30 mouse cellular contexts compared by ENCODE assay signal in the genomic region with DNA sequence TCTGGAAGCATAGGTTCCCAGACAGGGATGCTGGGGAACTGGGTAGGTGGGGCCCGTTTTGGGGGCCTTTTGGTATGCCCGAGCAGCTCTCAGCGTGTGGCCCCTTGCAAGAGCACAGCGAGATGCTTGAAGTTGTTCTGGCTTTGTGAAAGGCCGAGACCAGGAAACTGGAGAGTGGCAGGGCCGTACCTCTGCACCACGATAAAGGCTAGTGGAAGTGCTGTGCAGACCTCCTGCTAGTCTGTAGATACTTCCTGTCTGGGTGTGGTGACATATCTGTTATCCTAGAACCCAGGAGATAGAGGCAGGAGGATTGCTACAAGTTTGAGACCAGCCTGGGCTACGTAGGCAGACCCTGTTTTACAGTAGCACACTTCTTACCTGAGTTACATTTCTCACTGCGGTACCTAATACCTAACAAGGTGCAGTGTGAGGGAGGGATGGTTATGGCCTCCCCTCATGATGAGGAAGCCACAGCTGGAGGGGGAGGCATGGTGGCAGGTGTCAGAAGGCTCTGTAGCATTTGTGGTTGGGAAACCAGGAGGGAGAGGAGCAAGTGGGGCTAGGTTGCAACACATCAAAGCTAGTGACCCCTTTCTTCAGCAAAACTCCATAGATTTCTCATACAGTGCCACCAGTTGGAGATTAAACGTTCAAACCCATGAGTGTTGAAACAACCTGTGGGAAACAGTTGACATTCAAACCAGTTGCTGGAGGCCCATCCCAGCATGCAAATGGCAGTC. TPM values are rescaled to one million over a fixed set of nuclear protein-coding genes. Genes with fewer than 3 reads are reported as not detected.
DNase-seq lines count a peak whose midpoint lies in the region; ATAC-seq and TF ChIP-seq lines count a peak whose summit lies in the region.
"Had no signal": no experiment of that assay in that cellular context is flagged by ENCODE, and none has a peak within 500 bp of the region (broad histone marks: within the 10 kb centered on the region; RNA-seq: fewer than 3 reads in every experiment).

No protein-coding gene starts in this region.

- H3K27me3 ChIP-seq in MEL (ENCODE audit: control insufficient read depth in 1 of 2, insufficient read depth in 2 of 2, low read length in 2 of 2): no peaks in the 10 kb centered on the region
- no peaks in the 10 kb centered on the region for H3K27me3 ChIP-seq in erythroblast, embryonic 14.5 days (ENCODE audit: control insufficient read depth)
- H3K27me3 ChIP-seq in liver, embryonic 14.5 days (ENCODE audit: control insufficient read depth, insufficient read depth, low read length): no peaks in the 10 kb centered on the region
- H3K27me3 ChIP-seq in kidney, embryonic 14.5 days (ENCODE audit: control insufficient read depth, insufficient read depth, low read length): no peaks in the 10 kb centered on the region
- H3K27me3 ChIP-seq: embryonic facial prominence, embryonic 13.5 days; heart, embryonic 15.5 days; hindbrain, embryonic 15.5 days; intestine, embryonic 15.5 days; neural tube, embryonic 15.5 days had no signal

- H3K4me2 ChIP-seq in liver, embryonic 14.5 days (ENCODE audit: low read depth): peak overlapping the region; percentile 57
- H3K4me2 ChIP-seq in kidney, embryonic 14.5 days (replicated peaks; ENCODE audit: low read depth, low read length): no peak overlapping the region
- H3K4me2 ChIP-seq: embryonic facial prominence, embryonic 13.5 days; heart, embryonic 15.5 days; hindbrain, embryonic 15.5 days; intestine, embryonic 15.5 days; neural tube, embryonic 15.5 days had no signal

- no peak for TF ChIP-seq RAD21 in MEL (IDR thresholded peaks at IDR 0.05; ENCODE audit: low read depth, low read length)

- H3K4me3 ChIP-seq in MEL (ENCODE audit: control insufficient read depth in 1 of 2, insufficient read depth in 1 of 2, low read depth in 2 of 2, low read length in 2 of 2): no peak overlapping the region
- H3K4me3 ChIP-seq in erythroblast, embryonic 14.5 days (replicated peaks): peak overlapping the region; percentile 33
- H3K4me3 ChIP-seq in liver, embryonic 14.5 days (ENCODE audit: insufficient read depth in 1 of 2, low read depth in 2 of 2, low read length in 2 of 2): peak overlapping the region in 1 of 2 experiments; percentile 11; a peak in 2 of 4 replicates
- H3K4me3 ChIP-seq in kidney, embryonic 14.5 days (ENCODE audit: low read length): no peak overlapping the region
- H3K4me3 ChIP-seq: embryonic facial prominence, embryonic 13.5 days; forebrain, embryonic 10.5 days; heart, embryonic 15.5 days; hindbrain, embryonic 15.5 days; intestine, embryonic 15.5 days; layer of hippocampus, adult 2 months; neural tube, embryonic 15.5 days had no signal

- H3K9ac ChIP-seq in MEL (ENCODE audit: control insufficient read depth, low read depth, low read length, poor library complexity, severe bottlenecking): no peak overlapping the region
- peak overlapping the region; percentile 45 for H3K9ac ChIP-seq in liver, embryonic 14.5 days (replicated peaks)
- H3K9ac ChIP-seq in kidney, embryonic 14.5 days (ENCODE audit: low read depth, low read length): no peak overlapping the region
- H3K9ac ChIP-seq: embryonic facial prominence, embryonic 13.5 days; forebrain, postnatal 0 days; heart, embryonic 15.5 days; hindbrain, embryonic 15.5 days; intestine, embryonic 15.5 days; neural tube, embryonic 15.5 days had no signal

- 22% methylated on average over 10 of the region's 10 CpGs for WGBS in liver, embryonic 14.5 days (ENCODE audit: insufficient replicate concordance)
- 90% methylated on average over 10 of the region's 10 CpGs for WGBS in kidney, embryonic 14.5 days

- H3K9me3 ChIP-seq in MEL (replicated peaks; ENCODE audit: insufficient read depth, low read length): no peaks in the 10 kb centered on the region
- no peaks in the 10 kb centered on the region for H3K9me3 ChIP-seq in erythroblast, embryonic 14.5 days (ENCODE audit: control insufficient read depth, low read length)
- no peaks in the 10 kb centered on the region for H3K9me3 ChIP-seq in liver, embryonic 14.5 days (ENCODE audit: control insufficient read depth, low read length)
- no peaks in the 10 kb centered on the region for H3K9me3 ChIP-seq in kidney, embryonic 14.5 days (ENCODE audit: control insufficient read depth, low read length)
- H3K9me3 ChIP-seq: embryonic facial prominence, embryonic 13.5 days; forebrain, embryonic 10.5 days; heart, embryonic 15.5 days; hindbrain, embryonic 15.5 days; intestine, embryonic 15.5 days; neural tube, embryonic 15.5 days had no signal

- peaks cover 19 to 22% of the 10 kb centered on the region in 2 experiments for H3K36me3 ChIP-seq in MEL (ENCODE audit: control insufficient read depth in 1 of 2, insufficient read depth in 2 of 2, low read length in 2 of 2)
- peaks cover 93% of the 10 kb centered on the region for H3K36me3 ChIP-seq in erythroblast, embryonic 14.5 days (ENCODE audit: control insufficient read depth)
- peaks cover 16% of the 10 kb centered on the region for H3K36me3 ChIP-seq in liver, embryonic 14.5 days (replicated peaks; ENCODE audit: control insufficient read depth, insufficient read depth, low read depth)
- peaks cover 87% of the 10 kb centered on the region for H3K36me3 ChIP-seq in kidney, embryonic 14.5 days (ENCODE audit: control insufficient read depth, insufficient read depth, low read length)

- no peaks in the 10 kb centered on the region for H3K79me2 ChIP-seq in MEL (ENCODE audit: control insufficient read depth, insufficient read depth, low read length, poor library complexity)

- no peak for TF ChIP-seq CTCF in MEL (IDR thresholded peaks at IDR 0.05 in 2 of 3, conservative IDR thresholded peaks at IDR 0.05 in 1 of 3; ENCODE audit: control insufficient read depth in 1 of 3, insufficient read depth in 1 of 3, low read depth in 2 of 3, low read length in 3 of 3, poor library complexity in 1 of 3, severe bottlenecking in 1 of 3)
- TF ChIP-seq CTCF in liver, embryonic 14.5 days (IDR thresholded peaks at IDR 0.05; ENCODE audit: low read depth): no peak

- TF ChIP-seq POLR2A in MEL (IDR thresholded peaks at IDR 0.05; ENCODE audit: control insufficient read depth in 1 of 2, insufficient read depth in 1 of 2, low read depth in 1 of 2, low read length in 2 of 2, poor library complexity in 1 of 2): no peak

- peak; percentile 48 to 54; a peak in 2 of 4 replicates for TF ChIP-seq EP300 in MEL (IDR thresholded peaks at IDR 0.05; ENCODE audit: low read depth in 1 of 2, low read length in 2 of 2)
- peak; percentile 89 for TF ChIP-seq EP300 in liver, embryonic 14.5 days (IDR thresholded peaks at IDR 0.05; ENCODE audit: low read depth)

- peaks cover 7 to 16% of the 10 kb centered on the region in 2 experiments for H3K4me1 ChIP-seq in MEL (ENCODE audit: control insufficient read depth in 1 of 2, insufficient read depth in 2 of 2, low read length in 2 of 2)
- peaks cover 93% of the 10 kb centered on the region for H3K4me1 ChIP-seq in erythroblast, embryonic 14.5 days (ENCODE audit: control insufficient read depth)
- peaks cover 60 to 84% of the 10 kb centered on the region in 2 experiments for H3K4me1 ChIP-seq in liver, embryonic 14.5 days (replicated peaks; ENCODE audit: control insufficient read depth in 2 of 2, insufficient read depth in 2 of 2, low read length in 1 of 2)
- no peaks in the 10 kb centered on the region for H3K4me1 ChIP-seq in kidney, embryonic 14.5 days (ENCODE audit: control insufficient read depth, insufficient read depth, low read length)
- H3K4me1 ChIP-seq: forebrain, embryonic 10.5 days; hindbrain, embryonic 15.5 days; intestine, embryonic 15.5 days; neural tube, embryonic 15.5 days had no signal

- peak; percentile 85 for ATAC-seq in liver, embryonic 14.5 days (ENCODE audit: insufficient read depth)
- no peak for ATAC-seq in kidney, embryonic 14.5 days (ENCODE audit: low FRiP score, low TSS enrichment)
- ATAC-seq: forebrain, postnatal 0 days; intestine, embryonic 15.5 days had no signal

- no peak overlapping the region for H3K27ac ChIP-seq in MEL (ENCODE audit: control insufficient read depth, low read depth, low read length)
- H3K27ac ChIP-seq in liver, embryonic 14.5 days: peak overlapping the region; percentile 79
- no peak overlapping the region for H3K27ac ChIP-seq in kidney, embryonic 14.5 days (ENCODE audit: low read depth, low read length)
- H3K27ac ChIP-seq: embryonic facial prominence, embryonic 13.5 days; forebrain, embryonic 10.5 days; heart, embryonic 15.5 days; hindbrain, embryonic 15.5 days; intestine, embryonic 15.5 days; kidney, postnatal 0 days; layer of hippocampus, adult 2 months; neural tube, embryonic 15.5 days had no signal

- DNase-seq in 416B (ENCODE audit: low read depth) (peak; percentile 33), MEL (ENCODE audit: low read depth, low spot score) (peak; percentile 57)
- DNase-seq in liver, embryonic 14.5 days (ENCODE audit: low read depth in 3 of 3, low spot score in 3 of 3): peak in 2 of 3 experiments; percentile 67 to 69
- no peak for DNase-seq in cerebellum, adult 18-20 months
- no peak for DNase-seq in urinary bladder, postnatal 36 days (ENCODE audit: low spot score in 2 of 2)
- no peak for DNase-seq in spleen, adult 18-20 months
- DNase-seq: B cell, adult 2 months; forebrain, postnatal 0 days; heart, postnatal 4 days; layer of hippocampus, postnatal 36 days; midbrain, embryonic 14.5 days; right cerebral cortex, postnatal 14 days had no signal

RNA-seq across cellular contexts. Expression of a gene that starts 14.7 kb away (rescaled TPM):
- total RNA-seq in MEL (2012; rRNA removed): 0.10 and 0.12 TPM in 2 replicates
- under 1 TPM in 1 of 2 experiments, not detected in 1; 0.32 TPM for polyA plus RNA-seq in MEL (2012; ENCODE audit: insufficient read depth in 1 of 2, insufficient read length in 2 of 2, low read depth in 1 of 2, low replicate concordance in 2 of 2, missing spikeins in 1 of 2)
- 1.7 and 3.1 TPM in 2 replicates for polyA plus RNA-seq in erythroblast, embryonic 14.5 days (2012)
- 2.3 and 4.0 TPM in 2 replicates for polyA plus RNA-seq in liver, embryonic 14.5 days (2012; rRNA removed)
- 6.2 and 6.4 TPM in 2 replicates for polyA plus RNA-seq in liver, embryonic 14.5 days (2014; fragmentation: Nextera tagmentation; extraction: Ambion mirVana)
- polyA plus RNA-seq in kidney, embryonic 14.5 days (2014; fragmentation: Nextera tagmentation; extraction: Ambion mirVana): 0.77 and 0.86 TPM in 2 replicates

RNA-seq across cellular contexts. Expression of a gene that starts 34.8 kb away (rescaled TPM):
- total RNA-seq in MEL (2012; rRNA removed): 191 and 192 TPM in 2 replicates
- polyA plus RNA-seq in MEL (2012; ENCODE audit: insufficient read depth in 1 of 2, insufficient read length in 2 of 2, low read depth in 1 of 2, low replicate concordance in 2 of 2, missing spikeins in 1 of 2): 100 to 1,000 TPM; 278 to 756 TPM
- polyA plus RNA-seq in erythroblast, embryonic 14.5 days (2012): 6.6 and 9.6 TPM in 2 replicates
- polyA plus RNA-seq in liver, embryonic 14.5 days (2012; rRNA removed): 55.1 and 63.6 TPM in 2 replicates
- polyA plus RNA-seq in liver, embryonic 14.5 days (2014; fragmentation: Nextera tagmentation; extraction: Ambion mirVana): 27.7 and 30.4 TPM in 2 replicates
- polyA plus RNA-seq in kidney, embryonic 14.5 days (2014; fragmentation: Nextera tagmentation; extraction: Ambion mirVana): 30.6 and 48.9 TPM in 2 replicates

RNA-seq across cellular contexts. Expression of a gene that starts 44.4 kb away (rescaled TPM):
- 65.2 and 66.4 TPM in 2 replicates for total RNA-seq in MEL (2012; rRNA removed)
- polyA plus RNA-seq in MEL (2012; ENCODE audit: insufficient read depth in 1 of 2, insufficient read length in 2 of 2, low read depth in 1 of 2, low replicate concordance in 2 of 2, missing spikeins in 1 of 2): 10 to 100 TPM in 1 of 2 experiments, not detected in 1; 49.2 TPM
- polyA plus RNA-seq in erythroblast, embryonic 14.5 days (2012): 2.3 and 2.8 TPM in 2 replicates
- polyA plus RNA-seq in liver, embryonic 14.5 days (2012; rRNA removed): 33.1 and 36.8 TPM in 2 replicates
- polyA plus RNA-seq in liver, embryonic 14.5 days (2014; fragmentation: Nextera tagmentation; extraction: Ambion mirVana): 39.0 and 39.4 TPM in 2 replicates
- 86.4 and 94.4 TPM in 2 replicates for polyA plus RNA-seq in kidney, embryonic 14.5 days (2014; fragmentation: Nextera tagmentation; extraction: Ambion mirVana)

RNA-seq across cellular contexts. Expression of a gene that starts 47.3 kb away (rescaled TPM):
- total RNA-seq in MEL (2012; rRNA removed): not detected in 2 replicates
- polyA plus RNA-seq in MEL (2012; ENCODE audit: insufficient read depth in 1 of 2, insufficient read length in 2 of 2, low read depth in 1 of 2, low replicate concordance in 2 of 2, missing spikeins in 1 of 2): not detected
- not detected in 2 replicates for polyA plus RNA-seq in erythroblast, embryonic 14.5 days (2012)
- not detected in 2 replicates for polyA plus RNA-seq in liver, embryonic 14.5 days (2012; rRNA removed)
- not detected in 2 replicates for polyA plus RNA-seq in liver, embryonic 14.5 days (2014; fragmentation: Nextera tagmentation; extraction: Ambion mirVana)
- not detected in 2 replicates for polyA plus RNA-seq in kidney, embryonic 14.5 days (2014; fragmentation: Nextera tagmentation; extraction: Ambion mirVana)
- total RNA-seq: adrenal gland, postnatal 4 days; forebrain, postnatal 0 days; gastrocnemius, adult 18-20 months; heart, adult 8-10 months; heart, postnatal 4 days; layer of hippocampus, adult 2 months; layer of hippocampus, postnatal 36 days; left cerebral cortex, postnatal 25 days had no signal
- polyA plus RNA-seq: embryonic facial prominence, embryonic 13.5 days; forebrain, embryonic 10.5 days; forebrain, postnatal 0 days; heart, embryonic 15.5 days; hindbrain, embryonic 15.5 days; intestine, embryonic 15.5 days; kidney, postnatal 0 days; limb, embryonic 14.5 days; lung, embryonic 16.5 days; midbrain, embryonic 14.5 days; neural tube, embryonic 15.5 days; spleen, adult 2 months; stomach, embryonic 14.5 days had no signal

Comparison
In these comparisons a context has a peak if more than half of its experiments do, and no peak if none do; other contexts are left out.
1. DNase-seq: peak in 416B (single experiment), MEL (single experiment) and liver, embryonic 14.5 days (2 of 3); none in cerebellum, adult 18-20 months (0 of 2), urinary bladder, postnatal 36 days (0 of 2) and spleen, adult 18-20 months (0 of 2).